Mouse (Mus musculus): ENCODE measurements around the gene Abcc5.
"Not testable (repeated sequence)": the region's sequence is repeated elsewhere in the genome, so short reads cannot be mapped to it uniquely, and the experiment has no call there.

The Abcc5 gene

GRCm38 (mm10) chr16:20425855-20426598, at the start of gene Abcc5:
Gene Abcc5 (minus strand): TSS chr16:20426394.
- peak; percentile 91 for DNase-seq (ENCODE audit: low read depth)

- DNase-seq (ENCODE audit: low read depth): no peak
Measured at GRCm38 (mm10) chr16:20475335-20475734, 49.1 kb upstream of the Abcc5 start.

- DNase-seq (ENCODE audit: low read depth): no peak
Measured at GRCm38 (mm10) chr16:20474786-20475185, 48.6 kb upstream of the Abcc5 start.

DNA sequence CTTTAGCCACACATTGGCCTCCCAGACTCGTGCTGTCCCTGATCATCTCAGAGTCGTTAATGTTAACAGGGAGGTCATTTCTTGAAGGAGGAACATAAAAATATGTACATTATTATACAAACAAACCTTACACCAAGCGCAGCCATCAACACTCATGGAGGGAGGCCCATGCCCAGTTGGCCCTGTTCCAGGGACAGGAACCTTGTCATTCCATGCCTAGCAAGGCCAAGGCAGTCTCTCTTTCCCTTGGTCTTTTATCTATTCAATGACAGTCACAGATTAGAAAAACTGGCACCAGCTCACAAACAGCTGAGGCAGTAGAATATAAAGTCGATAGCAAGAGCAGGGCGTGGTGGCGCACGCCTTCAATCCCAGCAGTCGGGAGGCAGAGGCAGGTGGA, 48.0 kb upstream of the Abcc5 start:
- DNase-seq (ENCODE audit: low read depth): no peak

DNA sequence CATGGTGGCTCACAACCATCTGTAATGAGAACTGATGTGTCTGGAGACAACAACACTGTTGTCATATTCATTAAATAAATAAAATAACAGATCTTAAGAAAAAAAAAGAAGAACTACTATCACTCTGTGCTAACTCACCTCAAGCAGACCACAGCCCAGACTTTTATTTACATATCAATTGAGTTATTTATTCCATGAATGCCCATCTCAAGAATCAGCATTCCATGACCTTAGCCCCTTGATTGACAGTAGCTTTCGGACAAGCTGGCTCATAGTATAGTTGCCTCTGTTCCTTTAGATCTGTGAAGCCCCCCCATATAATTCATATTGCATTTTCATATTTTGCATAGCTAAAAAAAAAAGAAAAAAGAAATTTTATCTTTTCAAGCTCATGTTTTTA, 47.6 kb upstream of the Abcc5 start:
- no peak for DNase-seq (ENCODE audit: low read depth)

GRCm38 (mm10) chr16:20471686-20472085, 45.5 kb upstream of the Abcc5 start:
- no peak for DNase-seq (ENCODE audit: low read depth)

- no peak for DNase-seq (ENCODE audit: low read depth)
Measured at GRCm38 (mm10) chr16:20470981-20471380, 44.8 kb upstream of the Abcc5 start.

DNA sequence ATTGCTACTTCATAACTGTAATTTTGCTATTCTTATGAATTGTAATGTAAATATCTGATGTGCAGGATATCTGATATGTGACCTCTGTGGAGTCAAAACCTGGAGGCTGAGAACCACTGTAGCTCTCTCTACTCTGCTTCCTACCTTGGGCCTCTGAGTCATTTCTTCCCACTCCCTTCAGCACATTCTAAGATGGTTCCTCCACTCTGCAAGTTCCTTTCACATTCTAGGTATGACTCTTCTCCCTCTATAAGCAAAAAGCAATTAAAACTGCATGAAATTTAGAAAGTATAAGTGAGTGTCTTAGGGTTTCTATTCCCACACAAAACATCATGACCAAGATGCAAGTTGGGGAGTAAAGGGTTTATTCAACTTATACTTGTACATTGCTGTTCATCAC, 38.5 kb upstream of the Abcc5 start:
- DNase-seq (ENCODE audit: low read depth): no peak

DNA sequence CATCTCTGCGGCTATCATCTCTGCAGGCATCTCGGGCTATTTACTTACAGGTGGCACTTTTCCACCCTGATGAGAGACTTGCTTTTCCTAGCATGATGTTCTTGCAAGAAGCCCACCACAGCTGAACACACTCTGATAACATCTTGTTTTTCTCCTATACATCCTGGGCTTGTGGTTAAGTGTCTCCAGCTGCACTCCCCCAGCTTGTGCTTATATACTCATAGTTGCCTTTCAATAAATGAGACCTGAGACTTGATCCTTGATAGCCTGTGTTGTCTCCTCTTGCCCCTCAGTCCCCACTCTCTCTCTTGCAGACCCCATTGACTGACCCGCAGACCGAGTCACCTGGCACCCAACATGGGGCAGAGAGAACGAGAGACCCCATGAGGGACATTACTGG, 32.5 kb upstream of the Abcc5 start:
- not testable (repeated sequence) for DNase-seq (ENCODE audit: low read depth)

GRCm38 (mm10) chr16:20456106-20456505, 29.9 kb upstream of the Abcc5 start:
- DNase-seq (ENCODE audit: low read depth): no peak

DNA sequence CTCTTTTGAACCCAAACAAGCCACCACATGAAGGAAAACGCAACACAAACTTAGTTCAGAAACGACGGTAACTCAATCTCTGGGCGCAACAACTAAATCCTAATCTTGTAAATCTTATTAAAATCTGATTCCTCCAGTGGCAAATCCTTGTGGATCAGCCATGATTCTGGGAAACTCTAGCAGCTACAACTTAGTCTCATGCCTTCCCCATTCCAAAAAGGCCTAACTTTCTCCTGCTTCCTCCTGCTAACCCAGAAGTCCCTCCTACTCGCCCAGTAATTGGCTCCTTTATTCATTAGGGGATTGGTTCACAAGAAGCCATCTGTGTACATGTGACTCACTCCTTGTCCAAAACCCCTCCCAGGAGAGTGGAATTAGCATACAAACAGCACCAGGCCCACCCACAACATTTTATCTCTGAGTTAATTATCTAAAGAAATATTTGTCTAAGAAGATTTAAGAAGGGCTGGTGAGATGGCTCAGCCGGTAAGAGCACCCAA, 28.0 kb upstream of the Abcc5 start:
- no peak for DNase-seq (ENCODE audit: low read depth)

DNA sequence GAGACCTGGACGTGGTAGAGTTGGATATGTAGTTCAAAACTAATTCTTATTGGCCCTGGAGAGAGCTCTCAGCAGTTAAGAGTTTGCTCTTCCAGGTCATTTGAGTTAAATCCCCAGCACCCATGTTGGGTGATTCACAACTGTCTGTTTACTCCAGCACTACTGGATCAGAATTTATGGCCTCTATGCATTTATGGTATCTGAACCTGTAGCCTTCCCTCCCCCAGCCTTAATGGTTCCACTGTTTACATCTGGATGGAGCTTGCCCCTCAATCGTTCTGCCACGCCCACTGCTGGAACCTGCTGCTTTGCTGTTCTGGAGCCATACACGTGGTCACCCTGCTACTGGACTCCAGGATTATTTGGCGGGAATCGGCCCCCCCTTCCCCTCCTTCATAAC, 25.6 kb upstream of the Abcc5 start:
- no peak for DNase-seq (ENCODE audit: low read depth)

DNA sequence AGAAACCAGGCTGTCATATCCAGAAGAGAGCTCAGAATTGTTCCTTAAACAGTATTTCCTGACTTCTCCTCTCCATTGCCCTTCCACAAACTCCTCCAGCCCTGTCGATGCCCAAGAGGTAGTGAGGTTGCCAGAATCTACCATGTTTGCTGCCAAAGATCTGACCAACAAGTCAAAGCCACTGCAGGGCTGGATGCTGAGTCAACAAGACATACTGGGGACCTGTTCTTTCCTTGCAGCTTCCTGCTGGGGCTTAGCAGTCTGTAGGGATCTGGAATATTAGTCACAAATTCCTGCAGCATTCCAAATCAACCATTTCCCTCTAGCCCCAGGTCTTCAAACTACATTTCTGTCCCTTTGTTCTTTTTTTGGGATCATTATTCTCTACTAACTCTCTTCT, 19.7 kb upstream of the Abcc5 start:
- no peak for DNase-seq (ENCODE audit: low read depth)

- DNase-seq (ENCODE audit: low read depth): no peak
Measured at GRCm38 (mm10) chr16:20444831-20445388, 18.7 kb upstream of the Abcc5 start.

- DNase-seq (ENCODE audit: low read depth): no peak
Measured at GRCm38 (mm10) chr16:20442871-20443270, 16.7 kb upstream of the Abcc5 start.

GRCm38 (mm10) chr16:20438673-20439415, 12.7 kb upstream of the Abcc5 start:
- DNase-seq (ENCODE audit: low read depth): no peak

DNA sequence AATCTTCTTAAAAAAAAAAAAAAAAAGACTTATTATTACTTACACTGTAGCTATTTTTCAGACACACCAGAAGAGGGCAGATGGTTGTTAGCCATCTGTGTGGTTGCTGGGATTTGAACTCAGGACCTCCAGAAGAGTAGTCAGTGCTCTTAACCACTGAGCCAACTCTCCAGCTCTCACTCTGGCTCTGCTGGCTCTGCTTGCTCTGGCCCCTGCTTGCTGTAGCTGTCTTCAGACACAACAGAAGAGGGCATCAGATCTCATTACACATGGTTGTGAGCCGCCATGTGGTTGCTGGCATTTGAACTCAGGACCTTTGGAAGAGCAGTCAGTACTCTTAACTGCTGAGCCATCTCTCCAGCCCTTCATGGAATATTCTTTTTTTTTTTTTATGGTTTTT, 11.9 kb upstream of the Abcc5 start:
- not testable (repeated sequence) for DNase-seq (ENCODE audit: low read depth)

DNA sequence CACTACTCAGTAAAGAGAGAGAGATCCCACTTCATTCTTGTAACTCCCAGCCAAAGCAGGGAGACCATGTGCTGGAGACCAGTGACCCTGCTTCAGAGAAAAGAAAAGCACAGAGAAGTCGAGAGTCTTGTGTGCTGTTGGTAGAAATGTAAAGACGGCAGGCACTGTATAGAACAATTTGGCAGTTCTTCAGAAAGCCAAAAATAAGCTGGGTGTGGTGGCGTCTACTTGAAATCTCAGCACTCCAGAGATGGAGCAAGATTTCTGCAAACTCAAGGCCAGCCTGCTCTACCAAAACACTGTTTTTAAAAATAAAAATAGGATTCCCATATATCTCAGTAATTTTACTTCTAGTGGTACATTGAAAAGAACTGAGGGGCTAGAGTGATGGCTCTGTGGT, 10.1 kb upstream of the Abcc5 start:
- no peak for DNase-seq (ENCODE audit: low read depth)

- DNase-seq (ENCODE audit: low read depth): no peak
Measured at GRCm38 (mm10) chr16:20429328-20429727, 3.1 kb upstream of the Abcc5 start.

DNA sequence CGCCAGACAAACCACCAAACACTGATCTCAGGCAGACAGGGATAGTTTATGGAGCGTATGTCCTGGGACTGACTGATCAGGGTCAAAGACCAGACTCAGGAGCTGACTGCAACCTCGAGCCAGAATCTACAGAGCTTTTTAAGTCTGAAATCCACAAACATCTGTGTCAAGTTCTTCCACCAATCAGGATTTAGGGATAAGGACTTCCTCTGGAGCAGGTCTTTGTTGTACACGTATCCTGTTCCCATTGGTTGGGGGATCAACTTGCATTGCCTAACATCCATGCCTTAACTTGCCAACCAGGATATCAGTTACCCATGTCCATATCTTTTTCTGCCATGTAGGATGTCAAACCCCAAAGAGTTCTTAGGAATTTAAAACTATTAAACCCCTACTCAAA, 1.4 kb upstream of the Abcc5 start:
- peak; percentile 3 for DNase-seq (ENCODE audit: low read depth)

DNA sequence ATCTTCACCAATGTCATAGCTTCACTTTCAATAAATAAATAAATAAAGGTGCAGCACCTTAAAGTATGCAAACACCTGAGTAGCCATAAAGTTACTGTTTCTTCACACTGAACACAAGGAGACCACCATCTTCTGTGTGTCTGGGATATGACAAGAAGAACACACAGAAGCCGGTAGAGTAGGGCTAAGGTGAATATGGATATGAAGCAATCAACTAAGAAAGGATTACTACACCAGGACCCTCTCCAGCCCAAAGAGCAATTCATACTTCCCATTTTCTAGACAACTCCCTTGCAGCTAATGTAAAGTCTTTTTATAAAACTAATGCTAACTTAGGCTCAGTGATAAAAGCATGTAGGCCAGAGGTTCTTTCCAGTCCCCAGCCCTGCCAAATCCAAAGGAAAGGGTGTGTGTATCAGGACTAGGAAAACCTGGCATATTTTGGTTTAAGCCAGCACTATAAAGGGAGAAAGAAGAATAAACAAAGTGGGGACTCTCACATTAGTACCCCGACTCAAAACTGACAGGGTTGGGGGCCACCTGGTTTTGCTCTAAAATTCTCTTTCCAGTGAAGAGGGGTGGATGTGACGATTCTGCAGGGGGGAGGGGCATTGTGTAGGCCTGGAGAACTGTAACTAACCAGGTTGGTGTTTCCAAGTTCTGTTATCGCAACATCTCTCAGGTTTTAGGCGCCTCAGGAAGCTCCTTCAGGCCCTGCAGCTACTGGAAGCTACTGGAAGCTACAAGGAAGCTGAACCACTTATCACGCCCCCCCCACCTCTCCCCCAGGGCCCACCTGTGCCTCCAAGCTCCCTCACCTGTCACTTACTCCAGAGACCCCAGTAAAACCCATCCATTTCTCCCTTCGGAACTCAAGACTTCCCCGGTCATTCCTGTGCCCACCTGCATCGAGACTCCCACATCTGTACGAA, 1.2 kb downstream of the Abcc5 start:
- peak; percentile 5 for DNase-seq (ENCODE audit: low read depth)

- peak; percentile 2 for DNase-seq (ENCODE audit: low read depth)
Measured at GRCm38 (mm10) chr16:20424226-20424663, 1.9 kb downstream of the Abcc5 start.
